In genomic region chr6:120064627-120065026, GRCm38 (mm10) we compare ENCODE assay signal across 25 mouse cellular contexts. TPM values are rescaled to one million over a fixed set of nuclear protein-coding genes. Genes with fewer than 3 reads are reported as not detected.
DNase-seq lines count a peak whose midpoint lies in the region; TF ChIP-seq lines count a peak whose summit lies in the region.
"Had no signal": no experiment of that assay in that cellular context is flagged by ENCODE, and none has a peak within 500 bp of the region (broad histone marks: within the 10 kb centered on the region; RNA-seq: fewer than 3 reads in every experiment).

No protein-coding gene starts in this region.

- no peaks in the 10 kb centered on the region for H3K36me3 ChIP-seq in thymus, adult 2 months (ENCODE audit: control insufficient read depth, insufficient read depth, low read length)
- H3K36me3 ChIP-seq: embryonic facial prominence, embryonic 13.5 days; heart, embryonic 12.5 days; hindbrain, embryonic 15.5 days had no signal

- TF ChIP-seq CTCF in layer of hippocampus, adult 2 months (conservative IDR thresholded peaks at IDR 0.05): no peak
- no peak for TF ChIP-seq CTCF in gastrocnemius, adult 2 months (IDR thresholded peaks at IDR 0.05)
- no peak for TF ChIP-seq CTCF in thymus, adult 2 months (IDR thresholded peaks at IDR 0.05; ENCODE audit: borderline replicate concordance, control insufficient read depth, extremely low read depth, insufficient read depth, low read length, poor library complexity)

- no peak for DNase-seq in layer of hippocampus, adult 2 months (ENCODE audit: low spot score in 2 of 2)
- no peak for DNase-seq in layer of hippocampus, adult 18-20 months (ENCODE audit: low spot score in 2 of 2)
- DNase-seq in WW6 (ENCODE audit: low read depth, low spot score): peak; percentile 43
- DNase-seq in induced T-regulatory cell, adult 2 months (ENCODE audit: low read depth): peak; percentile 42
- DNase-seq in gastrocnemius, adult 2 months: no peak
- no peak for DNase-seq in thymus, adult 2 months
- no peak for DNase-seq in gastrocnemius, adult 8-10 months (ENCODE audit: low spot score in 2 of 2)
- DNase-seq: adrenal gland, adult 8-10 months; cerebellum, adult 11 months; cerebellum, adult 9-10 months; cerebellum, postnatal 25 days; gastrocnemius, postnatal 14 days; heart, postnatal 36 days had no signal

- intact Hi-C loops in gastrocnemius, adult 2 months (cut with DNase I): no loop called here

- TF ChIP-seq POLR2A in thymus, adult 2 months (IDR thresholded peaks at IDR 0.05; ENCODE audit: control insufficient read depth, extremely low read depth, insufficient read depth, low read length, poor library complexity): no peak

- peaks cover 14% of the 10 kb centered on the region for H3K4me1 ChIP-seq in thymus, adult 2 months (replicated peaks; ENCODE audit: control insufficient read depth, insufficient read depth, low read length)
- H3K4me1 ChIP-seq: embryonic facial prominence, embryonic 13.5 days; forebrain, embryonic 13.5 days; heart, embryonic 12.5 days; hindbrain, embryonic 15.5 days had no signal

- no peak overlapping the region for H3K4me3 ChIP-seq in layer of hippocampus, adult 2 months
- no peak overlapping the region for H3K4me3 ChIP-seq in gastrocnemius, adult 2 months
- no peak overlapping the region for H3K4me3 ChIP-seq in thymus, adult 2 months (ENCODE audit: control insufficient read depth, insufficient read depth, low read length)
- H3K4me3 ChIP-seq: embryonic facial prominence, embryonic 13.5 days; forebrain, embryonic 13.5 days; heart, embryonic 12.5 days; hindbrain, embryonic 15.5 days had no signal

- H3K27me3 ChIP-seq in thymus, adult 2 months (ENCODE audit: control insufficient read depth, insufficient read depth, low read length): no peaks in the 10 kb centered on the region
- H3K27me3 ChIP-seq: embryonic facial prominence, embryonic 13.5 days; forebrain, embryonic 13.5 days; heart, embryonic 12.5 days; hindbrain, embryonic 15.5 days had no signal

- peak overlapping the region; percentile 28; the same call in 1 of the 2 replicates for H3K27ac ChIP-seq in layer of hippocampus, adult 2 months
- no peak overlapping the region for H3K27ac ChIP-seq in gastrocnemius, adult 2 months
- no peak overlapping the region for H3K27ac ChIP-seq in thymus, adult 2 months (ENCODE audit: control insufficient read depth, insufficient read depth, low read length)
- H3K27ac ChIP-seq: embryonic facial prominence, embryonic 13.5 days; forebrain, embryonic 13.5 days; hindbrain, embryonic 15.5 days had no signal

- 71% methylated on average over 2 of the region's 2 CpGs for WGBS in thymus, adult 2 months

RNA-seq across cellular contexts. Expression of gene Wnk1, which starts 26.2 kb away (rescaled TPM):
- 100 to 1,000 TPM; 185 to 194 TPM for total RNA-seq in layer of hippocampus, adult 2 months (2021)
- 100 to 1,000 TPM; 189 to 190 TPM for total RNA-seq in layer of hippocampus, adult 18-20 months (2021)
- 100 to 1,000 TPM; 305 to 369 TPM for total RNA-seq in gastrocnemius, adult 2 months (2021)
- 180 and 194 TPM in 2 replicates for polyA plus RNA-seq in thymus, adult 2 months (2012; rRNA removed)
- total RNA-seq in gastrocnemius, adult 8-10 months (2022): 100 to 1,000 TPM; 283 to 518 (median 382) TPM

RNA-seq across cellular contexts. Expression of gene Ninj2, which starts 28.5 kb away (rescaled TPM):
- total RNA-seq in layer of hippocampus, adult 2 months (2021): under 1 TPM; 0.74 to 0.91 TPM
- total RNA-seq in layer of hippocampus, adult 18-20 months (2021): 1 to 10 TPM in 1 of 2 experiments, under 1 TPM in 1; 0.67 to 1.3 TPM
- total RNA-seq in gastrocnemius, adult 2 months (2021): not detected
- 0.26 and 0.33 TPM in 2 replicates for polyA plus RNA-seq in thymus, adult 2 months (2012; rRNA removed)
- total RNA-seq in gastrocnemius, adult 8-10 months (2022): not detected
- total RNA-seq: adrenal gland, adult 8-10 months; adrenal gland, postnatal 4 days; gastrocnemius, postnatal 14 days; heart, adult 8-10 months; heart, postnatal 36 days; MEL had no signal
- polyA plus RNA-seq: brain, embryonic 14.5 days; C2C12; embryonic facial prominence, embryonic 13.5 days; forebrain, embryonic 13.5 days; heart, embryonic 12.5 days; heart, embryonic 16.5 days; hindbrain, embryonic 11.5 days; hindbrain, embryonic 15.5 days; intestine, postnatal 0 days had no signal

Comparison
In these comparisons a context has a peak if more than half of its experiments do, and no peak if none do; other contexts are left out.
1. DNase-seq: peak in WW6 (single experiment) and induced T-regulatory cell, adult 2 months (single experiment); none in layer of hippocampus, adult 2 months (0 of 2), layer of hippocampus, adult 18-20 months (0 of 2), gastrocnemius, adult 2 months (single experiment), thymus, adult 2 months (single experiment) and gastrocnemius, adult 8-10 months (0 of 2).